Mouse (Mus musculus) gastrocnemius, adult 18-20 months (tissue): ENCODE measurements around the gene Gm5617. TPM values are rescaled to one million over a fixed set of nuclear protein-coding genes. Genes with fewer than 3 reads are reported as not detected.
"Not testable (repeated sequence)": the region's sequence is repeated elsewhere in the genome, so short reads cannot be mapped to it uniquely, and the experiment has no call there.

Source experiments
- DNase-seq: peaks from one replicate; pipeline ENCODE4 v3.0.0; 2021; ENCODE audit warnings: low spot score
- total RNA-seq, 2 experiments: library from RNA; stranded (reverse); gene quantifications; 2 replicates each; pipeline ENCODE4 v1.2.3; 2021

Gene Gm5617
- total RNA-seq, 2 experiments from 2014 or later = 9.5 to 9.8 TPM

- no peak for DNase-seq
Measured at GRCm38 (mm10) chr9:48495548-48495932, 298 bp downstream of the Gm5617 start.

DNA sequence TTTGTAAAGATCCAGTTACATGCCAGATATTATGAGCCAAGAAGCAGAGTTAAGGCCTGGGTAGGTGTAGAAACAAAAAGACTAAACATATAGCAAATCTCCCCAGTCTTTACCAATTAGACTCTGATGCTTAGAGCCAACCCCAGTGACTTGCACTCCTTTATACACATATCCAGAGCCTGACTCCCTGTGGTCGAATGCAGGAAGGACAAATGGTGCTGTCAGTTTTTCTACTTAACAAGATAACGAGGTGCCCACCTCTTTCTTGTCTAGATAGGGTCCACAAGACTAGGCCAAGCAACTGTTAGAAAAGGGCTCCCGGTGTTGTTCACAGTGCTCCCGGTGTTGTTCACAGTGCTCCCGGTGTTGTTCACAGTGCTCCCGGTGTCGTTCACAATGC, 6.0 kb downstream of the Gm5617 start:
- DNase-seq = no peak

DNA sequence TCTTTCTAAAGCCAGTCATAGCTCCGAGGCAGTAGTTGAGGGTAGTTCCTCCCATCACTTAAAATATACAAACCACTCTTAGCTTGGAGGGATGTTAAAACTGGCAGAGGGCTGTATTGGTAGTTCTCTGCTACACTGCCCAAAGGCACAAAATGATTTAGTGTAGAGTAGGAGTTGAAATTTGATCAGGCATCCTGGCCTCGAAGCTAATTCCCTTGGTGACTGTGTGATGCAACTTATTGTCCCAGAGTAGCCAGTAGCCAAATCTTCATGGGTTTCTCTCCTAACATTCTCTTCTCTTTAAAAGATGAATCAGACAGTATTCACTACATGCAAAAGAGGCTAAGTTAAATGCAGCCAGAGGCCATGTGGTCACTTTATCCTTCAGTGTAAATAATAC, 7.8 kb downstream of the Gm5617 start:
- no peak for DNase-seq

DNA sequence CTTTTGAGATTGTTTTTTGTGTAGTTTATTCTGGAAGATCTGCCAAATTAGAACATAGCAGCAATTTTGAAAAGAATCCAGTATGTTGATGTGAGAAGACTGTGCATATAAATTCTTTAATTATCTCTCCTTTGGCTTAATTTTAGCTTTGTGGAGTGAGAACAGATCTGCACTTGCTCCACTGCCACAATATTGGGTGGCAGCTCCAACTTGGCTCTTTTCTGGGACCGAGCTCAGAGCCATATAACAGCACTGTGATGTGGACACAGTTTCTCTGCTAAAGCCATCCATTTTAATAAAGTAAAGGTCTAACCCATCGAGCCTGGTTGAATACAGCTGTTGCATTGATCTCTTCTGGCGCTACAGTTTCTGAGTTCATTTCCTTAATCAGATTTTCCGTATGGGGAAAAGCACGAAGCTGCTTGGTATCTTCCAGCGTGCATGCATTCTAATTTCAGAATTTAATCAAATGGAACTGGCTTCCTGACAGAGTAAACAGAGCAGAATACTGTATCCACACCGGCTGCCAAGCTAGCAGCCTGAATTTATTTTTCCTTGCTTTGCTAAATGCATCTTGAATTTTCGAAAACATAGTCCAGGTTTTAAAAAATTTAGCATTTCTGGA, 9.6 kb downstream of the Gm5617 start:
- DNase-seq = no peak

- no peak for DNase-seq
Measured at GRCm38 (mm10) chr9:48510134-48510533, 14.9 kb downstream of the Gm5617 start.

DNA sequence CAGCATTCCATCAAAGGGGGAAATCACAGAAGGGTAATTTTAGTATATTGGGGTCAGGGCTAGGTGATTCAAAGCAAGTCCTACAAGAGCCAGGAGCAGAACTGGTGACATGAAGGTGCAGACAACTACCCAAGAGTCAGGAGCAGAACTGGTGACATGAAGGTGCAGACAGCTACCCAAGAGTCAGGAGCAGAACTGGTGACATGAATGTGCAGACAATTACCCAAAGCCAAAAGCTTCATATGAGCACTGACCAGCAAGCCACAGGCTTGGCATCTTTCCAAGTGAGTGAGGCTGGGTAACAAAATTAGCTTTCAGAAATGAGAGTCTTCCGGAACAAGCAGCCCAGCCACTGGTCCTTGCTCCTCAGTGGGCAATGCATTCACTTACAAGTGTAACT, 20.1 kb downstream of the Gm5617 start:
- no peak for DNase-seq

GRCm38 (mm10) chr9:48516615-48517371, 21.6 kb downstream of the Gm5617 start:
- DNase-seq = no peak

GRCm38 (mm10) chr9:48517372-48518130, 22.3 kb downstream of the Gm5617 start:
- DNase-seq = no peak

DNA sequence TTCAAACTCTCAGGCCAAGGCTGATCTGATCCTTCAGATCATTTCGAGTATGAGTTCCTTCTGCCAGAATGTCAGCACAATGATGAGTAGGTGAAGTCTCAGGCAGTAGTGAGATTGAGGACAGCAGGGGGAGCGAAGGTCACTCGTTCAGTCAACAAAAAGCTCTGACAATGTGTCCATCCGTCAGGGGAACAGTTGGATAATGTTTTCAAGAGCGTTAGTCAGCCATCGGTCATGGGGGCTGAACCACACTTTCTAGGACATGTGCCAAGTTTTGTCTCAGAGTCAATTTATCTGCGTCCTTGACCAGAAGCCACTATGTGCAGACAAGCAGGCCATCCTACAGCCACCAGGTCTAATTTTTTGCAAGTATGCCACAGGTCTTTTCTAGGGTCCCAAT, 25.2 kb downstream of the Gm5617 start:
- DNase-seq = not testable (repeated sequence)

GRCm38 (mm10) chr9:48525566-48525965, 30.3 kb downstream of the Gm5617 start:
- DNase-seq = no peak

DNA sequence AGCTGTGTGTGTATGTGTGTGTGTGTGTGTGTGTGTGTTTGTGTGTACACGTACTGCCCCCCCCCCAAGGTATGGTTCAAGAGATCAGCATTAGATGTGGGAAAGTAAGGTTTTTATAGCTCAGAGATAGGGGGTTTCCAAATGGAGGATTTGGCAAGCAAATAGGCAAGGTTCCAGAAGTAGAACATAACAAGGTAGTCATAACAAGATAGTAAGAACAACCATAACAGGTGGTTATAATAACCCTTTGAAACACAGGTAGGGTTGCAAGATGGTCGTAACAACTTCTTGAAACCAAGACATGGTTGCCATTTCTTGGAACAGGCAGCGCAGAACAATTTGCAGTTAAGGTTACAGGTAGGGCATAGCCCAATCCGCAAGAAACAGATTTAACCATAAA, 31.3 kb downstream of the Gm5617 start:
- no peak for DNase-seq

DNA sequence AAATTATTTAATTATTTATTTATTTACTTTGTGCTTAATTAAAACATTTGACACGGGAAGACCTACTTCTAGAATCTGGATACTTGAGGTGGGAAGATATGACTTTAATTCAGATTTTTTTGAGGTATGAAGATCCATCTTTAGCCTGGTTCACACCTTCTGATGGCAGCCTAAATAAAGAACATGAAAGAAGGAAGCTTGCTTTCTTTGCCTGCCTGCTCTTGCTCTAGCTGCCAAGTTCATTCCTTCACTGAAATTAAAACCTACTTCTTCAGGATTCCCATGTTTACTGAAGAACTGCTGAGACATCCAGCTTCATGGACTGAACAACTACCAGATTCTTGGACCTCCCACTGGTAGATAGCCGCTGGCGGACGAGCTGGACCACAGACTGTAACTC, 36.1 kb downstream of the Gm5617 start:
- DNase-seq = no peak

- no peak for DNase-seq
Measured at GRCm38 (mm10) chr9:48532203-48532602, 37.0 kb downstream of the Gm5617 start.

DNA sequence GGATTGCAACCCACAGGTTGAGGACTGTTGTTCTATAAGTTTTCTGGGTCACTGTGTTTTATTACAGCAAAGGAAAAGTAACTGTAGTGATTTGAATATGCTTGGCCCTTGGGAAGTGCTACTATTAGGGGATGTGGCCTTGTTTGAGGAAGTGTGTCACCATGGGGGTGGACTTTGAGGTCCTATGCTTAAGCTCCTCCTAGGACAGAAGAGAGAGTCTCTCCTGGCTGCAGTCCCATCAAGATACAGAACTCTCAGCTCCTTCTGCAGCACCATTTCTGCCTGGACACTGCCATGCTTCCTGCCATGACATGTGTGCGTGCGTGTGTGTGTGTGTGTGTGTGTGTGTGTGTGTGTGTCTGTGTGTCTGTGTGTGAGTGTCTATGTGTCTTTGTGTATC, 37.5 kb downstream of the Gm5617 start:
- DNase-seq = no peak

DNA sequence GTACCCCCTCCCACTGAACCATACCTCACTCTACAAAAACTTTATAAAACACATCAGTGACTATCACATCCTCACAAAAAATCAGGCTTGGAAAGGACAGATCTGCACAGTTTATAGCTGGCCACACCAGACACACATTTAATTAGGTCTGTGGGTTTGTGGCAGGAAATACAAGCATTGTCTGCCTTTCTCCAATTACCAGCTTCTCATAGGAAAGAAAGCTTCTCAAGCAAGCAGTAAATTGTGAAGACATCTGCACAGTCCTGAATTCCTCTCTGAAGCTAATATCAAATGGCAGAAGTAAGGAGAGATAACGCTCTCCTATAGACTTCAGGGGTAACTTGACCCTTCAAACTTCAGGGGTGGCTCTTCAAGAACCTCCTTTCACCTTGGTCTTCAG, 41.2 kb downstream of the Gm5617 start:
- DNase-seq = no peak

DNA sequence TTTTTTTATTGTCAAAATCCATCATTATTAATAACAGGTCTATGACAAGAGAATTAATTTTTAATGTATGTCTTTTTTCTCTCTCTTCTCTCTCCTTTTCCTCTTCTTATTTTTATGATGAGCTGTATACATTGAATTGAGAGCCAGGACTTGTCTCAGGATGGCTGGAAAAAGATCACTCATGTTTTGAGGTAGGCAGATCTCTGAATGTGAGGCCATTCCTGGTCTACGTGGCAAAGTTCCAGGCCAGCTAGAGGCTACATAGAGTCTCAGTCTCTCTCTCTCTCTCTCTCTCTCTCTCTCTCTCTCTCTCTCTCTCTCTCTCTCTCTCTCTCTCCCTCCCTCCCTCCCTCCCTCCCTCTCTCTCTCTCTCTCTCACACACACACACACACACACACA, 42.4 kb downstream of the Gm5617 start:
- DNase-seq = not testable (repeated sequence)

DNA sequence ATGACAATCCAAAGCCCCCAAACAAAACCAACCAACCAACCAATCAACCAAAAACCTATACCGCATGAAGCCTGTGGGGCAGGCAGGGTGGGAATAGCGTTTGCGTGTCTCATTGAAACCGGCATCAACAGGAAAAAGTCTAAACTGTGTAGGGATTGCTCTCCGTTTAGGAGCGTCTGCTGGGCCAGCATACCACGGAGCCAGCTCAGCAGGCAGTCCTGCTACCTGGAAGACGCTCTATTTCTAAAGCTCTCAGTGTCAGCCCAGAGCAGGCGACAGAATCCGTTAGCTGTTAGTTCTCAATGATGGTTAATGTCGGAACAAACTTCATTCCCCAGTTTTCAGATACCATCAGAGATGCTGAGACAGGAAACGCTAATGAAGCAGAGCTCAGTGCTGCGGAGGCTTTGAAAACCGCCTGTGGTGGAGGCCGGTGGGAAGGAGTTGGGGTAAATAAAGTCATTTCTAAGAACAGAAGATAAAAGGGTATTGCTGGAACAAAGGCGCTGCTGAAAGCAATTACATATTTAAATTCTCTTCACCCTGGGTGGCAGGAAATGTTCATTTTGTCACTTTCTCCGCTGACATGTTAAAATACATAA, 42.9 kb downstream of the Gm5617 start:
- DNase-seq = no peak

DNA sequence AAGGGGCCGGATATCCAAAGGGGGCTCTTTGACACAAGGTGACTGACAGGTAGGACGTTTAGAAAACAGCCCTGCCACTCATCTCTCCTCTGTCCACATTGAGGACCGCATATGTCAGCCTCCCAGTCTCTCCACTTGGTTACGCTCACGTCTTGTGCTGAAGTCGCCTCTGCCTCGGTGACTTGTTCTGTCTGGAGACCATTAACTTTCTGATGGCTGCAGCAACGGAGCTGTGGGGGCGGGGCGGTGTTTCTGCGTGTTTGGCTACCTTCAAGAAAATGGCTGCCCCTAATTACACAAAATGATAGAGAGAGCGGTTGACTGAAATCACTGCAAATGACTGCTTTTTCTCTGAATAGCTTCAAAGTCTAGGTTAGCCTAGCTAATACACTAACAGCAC, 43.4 kb downstream of the Gm5617 start:
- DNase-seq = no peak
